Mouse (Mus musculus) liver, embryonic 14.5 days (tissue): ENCODE data around the gene Rcan1.

ENCODE experiments used
- CTCF ChIP-seq: IDR thresholded peaks from 2 replicates; pipeline ENCODE4 v1.5.1; 2016; ENCODE audit warnings: antibody characterized with exemption, low read depth, control low read depth
- EP300 ChIP-seq: IDR thresholded peaks from 2 replicates; pipeline ENCODE4 v1.6.1; 2016; ENCODE audit warnings: antibody characterized with exemption, low read depth

GRCm38 (mm10) chr16:92475093-92475860 lies 4.6 kb upstream of the Rcan1 start:
- TF ChIP-seq CTCF (no peak), EP300 (peak; percentile 42; the same call in 1 of the 2 replicates)
